Mouse (Mus musculus) hindbrain, embryonic 11.5 days (tissue): Measurements from ENCODE around the gene 1700017N19Rik. TPM values are rescaled to one million over a fixed set of nuclear protein-coding genes. Genes with fewer than 3 reads are reported as not detected.
"Not testable (repeated sequence)": the region's sequence is repeated elsewhere in the genome, so short reads cannot be mapped to it uniquely, and the experiment has no call there.

ENCODE experiments used
- ATAC-seq: fragments of 200-750 bp; cut with Nextera tagmentation; 2 replicates; pipeline ENCODE4 v1.8.0; 2017; ENCODE audit warnings: mild to moderate bottlenecking, moderate TSS enrichment, moderate library complexity; ENCODE audit not compliant: low FRiP score
- DNase-seq: peaks from one replicate; pipeline ENCODE4 v3.0.0-alpha.2; 2015; ENCODE audit warnings: low spot score
- H3K27ac ChIP-seq: fragments of 300-500 bp; sonication (generic); 2 replicates; pipeline ENCODE4 v1.5.1; 2014; ENCODE audit warnings: mild to moderate bottlenecking, low read depth, low read length
- H3K27me3 ChIP-seq: fragments of 300-500 bp; sonication (generic); 2 replicates; pipeline ENCODE4 v1.6.1; 2014; ENCODE audit warnings: mild to moderate bottlenecking, low read length, moderate library complexity, mixed read lengths; ENCODE audit not compliant: control insufficient read depth, insufficient read depth
- H3K36me3 ChIP-seq: fragments of 300-500 bp; sonication (generic); 2 replicates; pipeline ENCODE4 v1.6.1; 2014; ENCODE audit warnings: mild to moderate bottlenecking, low read length, moderate library complexity, mixed read lengths; ENCODE audit not compliant: control insufficient read depth, insufficient read depth
- H3K4me1 ChIP-seq: fragments of 300-500 bp; sonication (generic); replicated peaks from 2 replicates; pipeline ENCODE4 v1.6.1; 2014; ENCODE audit warnings: low read length, mixed read lengths; ENCODE audit not compliant: control insufficient read depth, insufficient read depth
- H3K4me2 ChIP-seq: fragments of 300-500 bp; sonication (generic); replicated peaks from 2 replicates; pipeline ENCODE4 v1.6.1; 2014; ENCODE audit warnings: mild to moderate bottlenecking, low read depth, low read length
- H3K4me3 ChIP-seq: fragments of 300-500 bp; sonication (generic); 2 replicates; pipeline ENCODE4 v1.5.1; 2014; ENCODE audit warnings: low read depth, low read length
- H3K9ac ChIP-seq: fragments of 300-500 bp; sonication (generic); 2 replicates; pipeline ENCODE4 v1.6.1; 2014; ENCODE audit warnings: low read depth, low read length
- H3K9me3 ChIP-seq: fragments of 300-500 bp; sonication (generic); 2 replicates; pipeline ENCODE4 v1.6.1; 2016; ENCODE audit warnings: low read length; ENCODE audit not compliant: control insufficient read depth
- WGBS: fragments of 180-500 bp; shearing (Covaris S2); extraction: QIAGEN DNeasy Blood & Tissue Kit; methylation state at CpG from one replicate; pipeline ENCODE4 v1.1.7; 2014; 5-methylcytosine and 5-hydroxymethylcytosine counted together
- polyA plus RNA-seq: library from polyadenylated mRNA; unstranded; fragments of >200 nt; fragmentation: Nextera tagmentation; extraction: Ambion mirVana; gene quantifications from 2 replicates; pipeline ENCODE4 v1.2.1, GENCODE M21; 2014

The 1700017N19Rik gene
- not detected in 2 replicates for polyA plus RNA-seq

GRCm38 (mm10) chr10:100590323-100590722 is at the start of gene 1700017N19Rik, which contains the start of gene 4930430F08Rik:
TSS of gene 1700017N19Rik (plus strand) at chr10:100590484.
TSS of gene 4930430F08Rik (minus strand) at chr10:100590423.
- Histone ChIP-seq H3K4me1 (no peaks in the 10 kb centered on the region), H3K9me3 (no peaks in the 10 kb centered on the region), H3K9ac (no peak within 1 kb of the TSS), H3K4me3 (peak within 1 kb of the TSS; percentile 76; the same call in 1 of the 2 replicates), H3K4me2 (no peak within 1 kb of the TSS), H3K36me3 (no peaks in the 10 kb centered on the region), H3K27ac (no peak within 1 kb of the TSS), H3K27me3 (no peaks in the 10 kb centered on the region)
- no peak for ATAC-seq
- WGBS, result 71% methylated on average over 1 of the region's 1 CpGs
- no peak for DNase-seq

- Histone ChIP-seq H3K9ac (no peak overlapping the region), H3K9me3 (no peaks in the 10 kb centered on the region), H3K4me1 (no peaks in the 10 kb centered on the region), H3K4me3 (no peak overlapping the region), H3K27me3 (no peaks in the 10 kb centered on the region), H3K36me3 (no peaks in the 10 kb centered on the region; the same call in 1 of the 2 replicates), H3K4me2 (no peak overlapping the region), H3K27ac (no peak overlapping the region)
- ATAC-seq, result no peak
- 84% methylated on average over 3 of the region's 3 CpGs for WGBS
- no peak for DNase-seq
Observed at GRCm38 (mm10) chr10:100556566-100557175, 33.6 kb upstream of the 1700017N19Rik start.

- not testable (repeated sequence) for H3K4me1 ChIP-seq, H3K36me3 ChIP-seq, H3K9me3 ChIP-seq, H3K27me3 ChIP-seq, H3K4me3 ChIP-seq, ATAC-seq, DNase-seq, H3K9ac ChIP-seq, H3K27ac ChIP-seq, H3K4me2 ChIP-seq
- 90% methylated on average over 3 of the region's 3 CpGs for WGBS
Observed at GRCm38 (mm10) chr10:100560194-100560883, 29.9 kb upstream of the 1700017N19Rik start.

- Histone ChIP-seq H3K4me2 (no peak overlapping the region), H3K9ac (no peak overlapping the region), H3K27me3 (no peaks in the 10 kb centered on the region), H3K36me3 (no peaks in the 10 kb centered on the region), H3K4me3 (no peak overlapping the region), H3K27ac (no peak overlapping the region), H3K9me3 (no peaks in the 10 kb centered on the region), H3K4me1 (no peaks in the 10 kb centered on the region)
- DNase-seq (no peak), ATAC-seq (no peak)
- 93% methylated on average over 3 of the region's 3 CpGs for WGBS
Observed at GRCm38 (mm10) chr10:100564112-100564511, 26.2 kb upstream of the 1700017N19Rik start.

- ATAC-seq (no peak), DNase-seq (no peak)
- no peak overlapping the region for H3K4me3 ChIP-seq
- 0 out of 2 replicates have a peak, but pooled peaks cover 2% of the 10 kb centered on the region for H3K36me3 ChIP-seq
- H3K4me2 ChIP-seq, result no peak overlapping the region
- H3K9ac ChIP-seq, result no peak overlapping the region
- no peak overlapping the region for H3K27ac ChIP-seq
- H3K4me1 ChIP-seq, result no peaks in the 10 kb centered on the region
- WGBS, result 94% methylated on average over 3 of the region's 3 CpGs
- H3K27me3 ChIP-seq, result no peaks in the 10 kb centered on the region
- H3K9me3 ChIP-seq, result no peaks in the 10 kb centered on the region
Observed at GRCm38 (mm10) chr10:100571707-100572106, 18.6 kb upstream of the 1700017N19Rik start.

- Histone ChIP-seq H3K36me3 (0 out of 2 replicates have a peak, but pooled peaks cover 2% of the 10 kb centered on the region), H3K9ac (no peak overlapping the region), H3K27ac (no peak overlapping the region), H3K4me2 (no peak overlapping the region), H3K4me1 (no peaks in the 10 kb centered on the region), H3K4me3 (no peak overlapping the region), H3K27me3 (no peaks in the 10 kb centered on the region), H3K9me3 (no peaks in the 10 kb centered on the region)
- no peak for ATAC-seq
- no peak for DNase-seq
- WGBS, result 90% methylated on average over 7 of the region's 7 CpGs
Observed at GRCm38 (mm10) chr10:100574505-100575149, 15.7 kb upstream of the 1700017N19Rik start.

GRCm38 (mm10) chr10:100575294-100575693 is 15.0 kb upstream of the 1700017N19Rik start:
- H3K9me3 ChIP-seq, result no peaks in the 10 kb centered on the region
- no peaks in the 10 kb centered on the region for H3K27me3 ChIP-seq
- 93% methylated on average over 7 of the region's 7 CpGs for WGBS
- no peak overlapping the region for H3K4me3 ChIP-seq
- no peak for ATAC-seq
- no peak overlapping the region for H3K27ac ChIP-seq
- DNase-seq, result no peak
- H3K4me2 ChIP-seq, result no peak overlapping the region
- H3K4me1 ChIP-seq, result no peaks in the 10 kb centered on the region
- H3K9ac ChIP-seq, result no peak overlapping the region
- H3K36me3 ChIP-seq, result 0 out of 2 replicates have a peak, but pooled peaks cover 2% of the 10 kb centered on the region

- DNase-seq (no peak), ATAC-seq (no peak)
- no peak overlapping the region for H3K4me3 ChIP-seq
- H3K4me2 ChIP-seq, result no peak overlapping the region
- H3K36me3 ChIP-seq, result no peaks in the 10 kb centered on the region
- H3K27me3 ChIP-seq, result no peaks in the 10 kb centered on the region
- H3K4me1 ChIP-seq, result no peaks in the 10 kb centered on the region
- no peaks in the 10 kb centered on the region for H3K9me3 ChIP-seq
- no peak overlapping the region for H3K27ac ChIP-seq
- WGBS, result 94% methylated on average over 3 of the region's 3 CpGs
- H3K9ac ChIP-seq, result no peak overlapping the region
Observed at GRCm38 (mm10) chr10:100584178-100584577, 6.1 kb upstream of the 1700017N19Rik start.
